Mouse (Mus musculus) bone marrow macrophage, adult 2 months (primary cell): Measurements from ENCODE around the gene Csf2.

Source experiments
- CTCF ChIP-seq: IDR thresholded peaks from 2 replicates; pipeline ENCODE4 v1.5.1; 2012; ENCODE audit warnings: low read depth, mild to moderate bottlenecking, low read length, moderate library complexity
- POLR2A ChIP-seq: IDR thresholded peaks from 2 replicates; pipeline ENCODE4 v1.6.1; 2012; ENCODE audit warnings: mild to moderate bottlenecking, low read depth, low read length, borderline replicate concordance

DNA sequence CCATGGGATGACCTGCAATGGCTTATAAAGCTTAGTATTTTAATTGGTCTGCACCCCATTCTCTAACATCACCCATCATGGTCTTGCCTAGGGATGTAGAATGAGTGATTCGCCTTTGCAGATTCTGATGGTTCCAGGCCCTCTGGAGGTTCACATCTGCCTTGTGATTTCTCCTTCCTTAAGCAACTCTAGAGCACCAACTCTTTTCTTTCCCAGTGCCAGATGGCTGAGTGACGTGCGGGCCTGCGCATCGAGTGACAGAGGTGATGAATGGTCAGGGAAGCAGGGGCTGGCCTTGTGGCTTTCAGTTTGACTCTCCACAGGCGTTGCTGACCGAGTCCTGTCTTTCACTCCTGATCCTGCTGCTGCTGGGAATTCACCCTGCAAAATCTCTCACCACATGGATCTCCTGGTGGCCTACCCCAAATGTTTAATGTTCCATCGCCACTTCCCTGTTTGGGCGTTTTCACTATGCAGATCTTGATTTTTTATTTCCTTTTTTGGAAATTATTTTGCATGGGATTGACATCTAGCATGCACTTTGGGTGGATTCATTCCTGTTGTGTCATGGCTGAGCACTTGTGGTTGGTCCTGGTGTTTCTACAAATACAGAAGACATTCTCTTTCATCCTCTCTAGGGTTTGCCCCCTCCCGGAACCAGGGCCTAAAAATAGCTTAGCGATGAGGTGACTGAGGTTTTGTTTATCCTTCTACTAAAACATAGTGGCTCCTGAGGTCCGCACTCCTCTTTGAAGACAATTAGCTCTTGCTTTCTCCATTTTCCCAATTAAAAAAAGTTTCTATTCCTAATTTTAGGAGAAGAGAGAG, 44.7 kb upstream of the Csf2 start:
- TF ChIP-seq CTCF (no peak), POLR2A (no peak)
